Mouse (Mus musculus) left cerebral cortex, postnatal 14 days (tissue): ENCODE measurements at regions not wholly inside any gene's neighbourhood (a gene's known extent, or its start where the extent isn't known, plus 50 kb on each side); places are given as distances from the start of the nearest gene placed in this dataset.

Source experiments
- DNase-seq, 2 experiments: peaks; one replicate each; pipeline ENCODE4 v3.0.0; 2021 to 2022; ENCODE audit warnings: low spot score in 2 of 2, mixed read lengths in 1 of 2
- intact Hi-C: fragments of 180-260 bp; cut with DNase I; formaldehyde crosslinking; loops from one replicate; pipeline ENCODE4 v1.15.1; 2025

- intact Hi-C loops = no loop called here
- no peak for DNase-seq
Observed at GRCm38 (mm10) chr1:19754346-19754745, 545.6 kb downstream of the Tfap2b start.

GRCm38 (mm10) chr1:19757921-19758436 is 549.3 kb downstream of the Tfap2b start:
- DNase-seq = no peak
- intact Hi-C loops = no loop called here

GRCm38 (mm10) chr1:19766879-19767278 is 558.2 kb downstream of the Tfap2b start:
- intact Hi-C loops = no loop called here

DNA sequence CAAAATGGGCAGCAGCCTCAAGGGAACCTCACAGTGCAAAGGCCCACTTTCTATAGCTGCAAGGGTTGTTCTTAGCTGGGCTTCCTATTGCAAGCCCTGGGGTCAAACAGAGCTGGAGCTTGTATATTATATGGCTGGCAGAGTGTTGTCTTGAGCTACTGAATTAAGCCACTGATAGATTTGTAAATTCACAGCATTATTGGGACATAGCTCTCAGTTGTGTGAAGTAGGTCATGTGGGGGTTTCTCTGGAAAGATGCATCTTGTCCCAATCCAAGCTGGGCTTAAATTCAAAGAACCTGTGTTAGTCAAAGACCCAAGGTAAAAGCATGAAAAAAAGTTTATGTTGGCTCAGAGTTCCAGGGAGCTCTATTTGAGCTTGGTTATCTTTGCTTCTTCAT is 563.6 kb downstream of the Tfap2b start:
- intact Hi-C loops = no loop called here
- DNase-seq = no peak

More at GRCm38 (mm10) chr1:19766879-19767278, 558.2 kb downstream of the Tfap2b start:
- no peak for DNase-seq

DNA sequence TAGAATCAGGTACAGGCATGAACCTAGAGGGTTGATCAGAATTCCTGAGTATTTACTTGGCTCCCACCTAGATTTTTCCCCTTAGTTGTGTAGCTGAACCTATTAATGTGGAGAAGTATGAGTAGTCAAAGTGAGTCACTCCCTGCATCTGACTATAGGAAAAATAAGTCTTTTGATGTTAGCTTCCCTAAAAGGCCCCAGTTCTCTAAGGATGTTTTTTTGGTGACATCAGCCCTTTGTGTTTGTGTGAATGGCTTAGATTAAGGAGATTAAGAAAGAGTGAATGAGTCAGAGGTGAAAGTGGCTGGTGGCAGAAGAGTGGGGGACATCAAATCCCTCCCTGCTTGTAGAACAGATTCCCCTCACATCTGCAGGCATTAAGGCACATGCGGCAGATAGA is 565.8 kb downstream of the Tfap2b start:
- intact Hi-C loops = no loop called here
- no peak for DNase-seq

DNA sequence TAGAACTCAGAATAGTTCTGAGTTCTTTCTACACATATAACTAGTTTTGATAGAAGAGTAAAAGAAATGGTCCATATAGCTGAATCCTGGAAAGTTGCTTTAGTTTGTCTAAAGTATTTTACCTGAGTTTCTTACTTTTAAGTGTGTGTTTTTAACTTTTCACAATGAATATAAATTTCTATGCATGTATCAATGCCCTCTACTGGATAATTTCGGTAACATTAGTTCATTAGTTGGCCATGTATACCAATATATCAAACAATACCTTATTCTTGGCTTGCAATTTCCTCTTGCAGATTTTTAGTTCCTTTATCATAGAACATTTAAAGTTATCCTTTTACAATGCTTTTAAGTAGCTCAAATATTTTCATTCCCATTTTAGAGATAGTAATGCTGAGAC is 568.8 kb downstream of the Tfap2b start:
- no peak for DNase-seq
- intact Hi-C loops = loop anchor here (5.0 kb wide), 1 partner anchor 570 kb away; the partner anchor contains the start of gene Tfap2b

DNA sequence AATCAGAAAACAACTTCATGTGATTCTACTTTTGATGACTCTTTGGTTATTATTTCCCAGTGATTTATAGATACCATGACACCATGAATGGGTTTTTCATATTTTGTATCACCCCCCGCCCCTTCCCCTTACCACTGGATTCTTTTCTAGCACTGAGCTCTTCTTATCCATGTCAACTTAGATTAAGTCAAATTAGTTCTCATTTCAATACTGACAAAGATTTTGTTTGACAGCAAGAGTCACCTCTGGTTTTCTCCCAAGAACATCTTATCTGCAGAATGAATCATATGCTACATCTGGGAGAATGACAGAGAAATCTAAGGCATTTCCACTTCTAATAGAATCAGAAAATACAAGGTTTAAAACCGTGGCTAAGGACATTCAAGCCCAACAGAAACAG is 578.3 kb downstream of the Tfap2b start:
- intact Hi-C loops = no loop called here
- DNase-seq = no peak

- intact Hi-C loops = no loop called here
- no peak for DNase-seq
Observed at GRCm38 (mm10) chr1:19794124-19794523, 585.4 kb downstream of the Tfap2b start.

DNA sequence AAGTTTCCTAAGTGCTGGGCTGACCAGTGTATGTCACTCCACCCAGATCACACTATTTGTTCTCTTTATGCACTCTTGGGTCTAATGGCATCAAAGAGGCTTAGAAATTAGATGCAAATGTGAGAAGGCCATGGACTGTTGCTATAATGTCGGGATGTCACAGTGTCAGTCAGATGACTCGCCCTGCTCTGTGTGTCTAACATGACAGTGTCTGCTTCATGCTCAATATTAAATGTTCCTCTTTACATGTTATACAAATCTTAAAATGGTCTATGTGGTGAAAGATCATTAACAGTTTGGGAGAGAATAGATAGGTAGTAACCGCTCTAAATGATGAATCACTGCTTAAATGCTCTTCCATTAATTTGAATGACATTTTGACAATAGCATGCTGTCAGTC is 617.2 kb downstream of the Tfap2b start:
- DNase-seq = no peak
- intact Hi-C loops = no loop called here

DNA sequence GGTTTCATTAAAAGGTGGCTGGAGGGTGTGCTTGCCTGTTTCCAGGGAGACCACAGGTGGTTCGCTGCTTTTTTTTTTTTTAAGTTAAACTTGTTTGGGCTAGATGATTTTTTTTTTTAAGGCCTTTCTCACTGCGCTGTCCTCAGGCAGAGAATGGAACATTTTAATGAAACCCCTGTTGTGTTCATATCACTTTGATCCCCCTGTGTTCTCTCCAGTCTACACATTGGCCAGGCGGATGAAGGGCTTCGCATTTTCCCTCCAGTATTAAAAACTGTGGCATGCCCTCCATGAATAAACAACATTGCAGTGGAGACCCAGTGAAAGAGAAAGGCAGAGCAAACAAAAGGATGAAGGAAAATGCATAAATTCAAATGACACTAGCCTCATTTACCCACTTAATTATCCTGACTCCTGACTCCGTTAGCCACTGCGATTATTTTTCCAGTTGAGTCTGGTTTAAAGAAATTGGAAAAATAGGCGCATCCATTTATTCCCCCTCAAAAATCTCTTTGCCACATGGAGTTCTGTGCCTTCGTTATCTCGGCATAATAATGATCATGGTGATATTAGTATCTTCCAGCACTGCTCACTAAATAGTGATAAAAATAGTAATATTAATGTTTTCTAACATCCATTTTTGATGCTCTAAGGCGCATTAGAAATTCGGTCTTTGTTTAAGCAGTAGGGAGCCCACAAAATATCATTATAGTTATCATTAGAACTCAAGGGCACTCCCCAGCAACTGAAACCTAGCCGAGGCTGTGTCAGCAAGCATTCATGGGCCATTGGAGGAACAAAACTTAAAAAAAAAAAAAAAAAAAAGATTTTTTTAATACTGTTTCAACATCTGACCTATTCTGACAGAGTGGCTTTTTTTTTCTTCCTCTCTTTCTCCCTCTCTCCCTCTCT is 618.0 kb downstream of the Tfap2b start:
- DNase-seq = no peak
- intact Hi-C loops = no loop called here

- DNase-seq = peak; percentile 33
- intact Hi-C loops = no loop called here
Observed at GRCm38 (mm10) chr1:19849918-19850317, 641.2 kb downstream of the Tfap2b start.

- no peak for DNase-seq
- intact Hi-C loops = no loop called here
Observed at GRCm38 (mm10) chr1:19857250-19857649, 648.5 kb downstream of the Tfap2b start.

DNA sequence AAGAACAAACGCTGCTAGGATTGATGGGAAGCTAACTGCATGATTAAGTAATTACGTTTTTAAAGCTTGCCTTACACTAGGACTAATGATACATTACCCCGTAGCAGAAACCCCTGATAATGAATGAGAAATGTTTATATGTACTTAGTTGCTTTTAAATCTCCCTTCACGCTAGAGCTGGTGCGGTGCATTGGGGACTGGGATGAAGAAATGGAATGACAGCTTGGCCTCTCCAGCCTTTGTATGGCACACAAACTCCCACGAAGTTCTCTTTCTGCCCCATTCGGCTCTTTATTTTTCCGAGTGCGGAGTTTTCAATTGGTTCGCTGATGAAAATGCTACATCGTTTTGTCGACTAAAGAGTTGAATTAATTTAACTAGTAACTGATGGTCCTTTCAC is 659.8 kb downstream of the Tfap2b start:
- no peak for DNase-seq
- intact Hi-C loops = no loop called here

- intact Hi-C loops = no loop called here
- DNase-seq = no peak
Observed at GRCm38 (mm10) chr1:19881193-19881592, 672.5 kb downstream of the Tfap2b start.

- DNase-seq = no peak
- intact Hi-C loops = no loop called here
Observed at GRCm38 (mm10) chr1:19899426-19899825, 690.7 kb downstream of the Tfap2b start.

DNA sequence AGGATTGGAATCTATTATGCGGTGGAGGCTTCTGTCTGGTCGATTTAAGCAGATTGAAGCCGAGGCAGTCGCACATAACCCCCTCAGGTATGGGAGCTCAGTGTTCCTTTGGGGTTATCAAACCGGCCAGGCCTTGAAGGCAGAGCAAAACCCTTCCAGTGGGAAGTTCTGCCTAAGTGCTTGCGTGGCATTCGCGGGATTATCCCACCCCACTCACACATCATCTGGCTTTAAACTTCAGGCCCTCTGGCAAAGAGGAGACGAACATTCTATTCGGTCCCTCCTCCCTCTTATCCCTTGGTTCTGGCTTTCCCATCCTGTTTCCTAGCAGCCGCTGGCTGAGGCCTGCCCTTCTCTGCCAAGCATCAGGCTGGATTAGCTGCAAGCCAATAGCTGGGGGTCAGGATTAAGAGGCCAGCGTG is 691.2 kb downstream of the Tfap2b start:
- DNase-seq = no peak
- intact Hi-C loops = no loop called here

DNA sequence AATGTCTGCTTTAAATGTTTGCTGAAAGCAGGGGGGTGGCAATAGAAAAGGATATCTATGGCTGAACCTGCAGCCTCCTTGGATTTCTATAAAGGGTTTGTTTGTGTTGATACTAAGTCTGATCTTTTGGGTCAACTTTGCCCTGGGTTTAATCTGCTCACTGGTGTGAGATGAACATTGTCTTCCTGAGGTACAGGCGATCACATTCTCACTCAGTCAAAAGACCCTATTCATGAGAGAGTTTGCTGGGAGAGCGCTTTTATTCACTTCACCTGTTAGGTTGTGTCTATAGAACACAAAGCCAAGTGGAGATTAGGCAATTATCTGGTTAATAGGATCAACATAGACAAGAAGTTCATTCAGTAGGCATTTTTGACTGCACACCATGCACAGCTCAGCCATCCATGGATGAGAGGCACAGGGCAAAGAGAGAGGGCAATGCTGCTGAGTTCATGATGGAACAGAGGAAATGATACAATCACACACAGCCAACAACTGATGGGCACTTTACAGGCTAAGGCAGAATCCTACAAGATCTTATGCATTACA is 692.3 kb downstream of the Tfap2b start:
- intact Hi-C loops = no loop called here
- DNase-seq = no peak

GRCm38 (mm10) chr1:19912194-19912846 is 703.6 kb downstream of the Tfap2b start:
- intact Hi-C loops = no loop called here
- no peak for DNase-seq

GRCm38 (mm10) chr1:19918762-19919161 is 699.1 kb downstream of the Pkhd1 start:
- DNase-seq = no peak
- intact Hi-C loops = no loop called here

GRCm38 (mm10) chr1:19927192-19927591 is 690.7 kb downstream of the Pkhd1 start:
- intact Hi-C loops = no loop called here
- DNase-seq = no peak
